Mouse (Mus musculus) stomach, embryonic 14.5 days (tissue): ENCODE data around the gene Fiz1. TPM values are rescaled to one million over a fixed set of nuclear protein-coding genes. Genes with fewer than 3 reads are reported as not detected.

Experiments
- ATAC-seq: fragments of 200-750 bp; cut with Nextera tagmentation; 2 replicates; pipeline ENCODE4 v1.8.0; 2017; ENCODE audit warnings: low read depth, moderate TSS enrichment; ENCODE audit not compliant: insufficient number of reproducible peaks, insufficient read depth, low FRiP score
- H3K27ac ChIP-seq: fragments of 300-500 bp; sonication (generic); 2 replicates; pipeline ENCODE4 v1.5.1; 2014; ENCODE audit warnings: mild to moderate bottlenecking, low read length, moderate library complexity, mixed read lengths
- H3K27me3 ChIP-seq: fragments of 300-500 bp; sonication (generic); 2 replicates; pipeline ENCODE4 v1.6.1; 2014; ENCODE audit warnings: low read length, control low read depth, mixed read lengths; ENCODE audit not compliant: control insufficient read depth, insufficient read depth
- H3K36me3 ChIP-seq: fragments of 300-500 bp; sonication (generic); 2 replicates; pipeline ENCODE4 v1.6.1; 2014; ENCODE audit warnings: mild to moderate bottlenecking, control low read depth, low read length, moderate library complexity, mixed read lengths; ENCODE audit not compliant: control insufficient read depth, insufficient read depth
- H3K4me1 ChIP-seq: fragments of 300-500 bp; sonication (generic); 2 replicates; pipeline ENCODE4 v1.6.1; 2014; ENCODE audit warnings: low read length, control low read depth, mixed read lengths; ENCODE audit not compliant: control insufficient read depth, insufficient read depth
- H3K4me2 ChIP-seq: fragments of 300-500 bp; sonication (generic); replicated peaks from 2 replicates; pipeline ENCODE4 v1.6.1; 2014; ENCODE audit warnings: low read depth, low read length, control low read depth
- H3K4me3 ChIP-seq: fragments of 300-500 bp; sonication (generic); 2 replicates; pipeline ENCODE4 v1.5.1; 2014; ENCODE audit warnings: low read depth, low read length, control low read depth
- H3K9ac ChIP-seq: fragments of 300-500 bp; sonication (generic); replicated peaks from 2 replicates; pipeline ENCODE4 v1.6.1; 2014; ENCODE audit warnings: low read depth, mild to moderate bottlenecking, control low read depth, low read length, moderate library complexity, mixed read lengths
- H3K9me3 ChIP-seq: fragments of 300-500 bp; sonication (generic); 2 replicates; pipeline ENCODE4 v1.6.1; 2016; ENCODE audit warnings: low read depth, low read length, control low read depth; ENCODE audit not compliant: control insufficient read depth
- WGBS: fragments of 180-500 bp; shearing (Covaris S2); extraction: QIAGEN DNeasy Blood & Tissue Kit; methylation state at CpG from one replicate; pipeline ENCODE4 v1.1.7; 2014; 5-methylcytosine and 5-hydroxymethylcytosine counted together
- polyA plus RNA-seq: library from polyadenylated mRNA; unstranded; fragments of >200 nt; fragmentation: Nextera tagmentation; extraction: Ambion mirVana; gene quantifications from 2 replicates; pipeline ENCODE4 v1.2.1, GENCODE M21; 2014

Gene Fiz1
- 33.0 and 35.7 TPM in 2 replicates for polyA plus RNA-seq

DNA sequence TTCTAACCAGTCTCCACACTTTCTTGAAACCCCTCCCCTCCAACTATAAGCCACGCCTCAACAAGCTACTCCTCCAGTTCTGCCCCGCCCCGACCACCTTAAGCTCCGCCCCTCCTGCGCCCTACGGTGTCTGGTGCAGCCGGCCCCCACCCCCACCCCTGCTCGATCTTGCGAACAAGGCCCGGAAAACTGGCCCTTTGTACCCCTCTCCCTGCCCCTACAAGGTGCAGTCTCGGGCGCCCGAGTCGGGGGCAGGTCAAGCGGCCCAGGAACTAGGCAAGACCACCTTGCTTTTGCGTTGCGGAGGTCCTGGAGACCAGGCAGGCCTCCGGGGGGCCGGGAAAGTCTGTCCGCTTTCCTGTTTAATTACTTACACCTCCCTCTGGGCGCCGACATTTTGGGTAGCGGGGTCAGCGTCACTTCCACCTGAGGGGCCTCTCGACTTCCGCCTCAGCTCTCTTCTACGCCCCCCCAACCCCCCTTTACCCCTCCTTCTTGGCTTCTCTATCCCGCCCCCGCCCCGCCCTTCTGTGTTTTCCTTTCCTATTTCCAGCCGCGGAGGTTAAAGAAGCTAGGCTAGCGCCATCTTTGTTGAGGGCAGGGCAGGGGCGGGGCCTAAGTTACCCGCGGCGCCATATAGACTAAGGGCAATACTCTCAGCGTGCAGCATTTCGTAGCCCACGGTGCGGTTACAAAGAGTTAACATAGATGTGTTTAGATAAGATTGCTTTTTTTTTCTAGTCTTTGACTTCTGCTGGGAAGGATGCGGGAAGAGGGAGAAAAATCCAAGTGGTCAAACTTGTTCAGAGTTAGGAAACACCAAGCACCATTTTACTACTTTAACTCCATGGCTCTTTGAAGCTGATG lies at the start of gene Fiz1, which contains the start of gene Zfp524:
TSS of gene Fiz1 (minus strand) at position 447 of the 867 bp plus-strand sequence.
TSS of gene Zfp524 (plus strand) at position 165 of the 867 bp plus-strand sequence.
- peaks cover 35% of the 10 kb centered on the region for H3K36me3 ChIP-seq
- under 1% methylated on average over 42 of the region's 42 CpGs for WGBS

DNA sequence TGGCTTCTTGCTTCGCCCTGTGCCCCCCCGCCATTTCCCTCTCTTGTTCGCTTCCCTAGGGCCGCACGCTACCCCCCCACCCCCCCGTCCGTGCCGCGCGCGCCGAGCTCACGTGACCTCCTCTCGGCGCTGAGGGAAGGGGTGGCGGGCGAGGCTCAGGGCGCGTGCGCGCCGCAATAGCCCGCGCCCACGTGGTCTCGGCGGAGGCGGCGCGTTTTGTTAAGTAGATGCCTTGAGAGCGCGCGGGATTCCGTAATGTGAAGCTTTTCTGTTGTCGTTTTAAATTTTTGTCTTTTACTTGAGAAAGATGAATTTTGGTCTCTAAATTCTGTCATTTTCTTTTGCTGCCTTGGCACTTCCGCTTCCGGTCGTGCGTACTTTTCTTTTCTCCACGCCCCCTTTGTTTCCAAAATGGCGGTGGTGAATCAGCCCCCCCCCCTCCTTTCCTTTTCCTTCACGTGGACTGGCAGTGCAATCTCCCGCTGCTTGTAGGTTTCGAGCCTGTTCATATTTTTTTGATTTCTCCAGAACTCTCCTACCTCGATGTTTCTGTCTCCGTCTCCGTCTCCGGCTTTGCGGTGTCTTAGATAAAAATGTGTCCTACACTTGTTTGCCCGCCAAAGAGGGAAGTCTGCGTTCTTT lies 48.0 kb upstream of the Fiz1 start:
- peak; percentile 57 for ATAC-seq
- no peaks in the 10 kb centered on the region for H3K9me3 ChIP-seq
- H3K27me3 ChIP-seq = peaks cover 2% of the 10 kb centered on the region; the same call in 1 of the 2 replicates
- peak overlapping the region; percentile 86 for H3K4me2 ChIP-seq
- peaks cover 7% of the 10 kb centered on the region; the same call in 1 of the 2 replicates for H3K4me1 ChIP-seq
- H3K36me3 ChIP-seq = peaks cover 12% of the 10 kb centered on the region
- peak overlapping the region; percentile 52 for H3K9ac ChIP-seq
- WGBS = under 1% methylated on average over 50 of the region's 51 CpGs
- peak overlapping the region; percentile 63 for H3K4me3 ChIP-seq
- H3K27ac ChIP-seq = peak overlapping the region; percentile 95

More for the DNA sequence above, at the start of gene Fiz1, which contains the start of gene Zfp524:
- Histone ChIP-seq H3K4me2 (peak within 1 kb of the TSS; percentile 49), H3K9ac (peak within 1 kb of the TSS; percentile 67), H3K9me3 (no peaks in the 10 kb centered on the region), H3K27ac (peak within 1 kb of the TSS; percentile 99), H3K4me3 (peak within 1 kb of the TSS; percentile 63), H3K4me1 (peaks cover 8% of the 10 kb centered on the region), H3K27me3 (no peaks in the 10 kb centered on the region)
- ATAC-seq = peak; percentile 80

DNA sequence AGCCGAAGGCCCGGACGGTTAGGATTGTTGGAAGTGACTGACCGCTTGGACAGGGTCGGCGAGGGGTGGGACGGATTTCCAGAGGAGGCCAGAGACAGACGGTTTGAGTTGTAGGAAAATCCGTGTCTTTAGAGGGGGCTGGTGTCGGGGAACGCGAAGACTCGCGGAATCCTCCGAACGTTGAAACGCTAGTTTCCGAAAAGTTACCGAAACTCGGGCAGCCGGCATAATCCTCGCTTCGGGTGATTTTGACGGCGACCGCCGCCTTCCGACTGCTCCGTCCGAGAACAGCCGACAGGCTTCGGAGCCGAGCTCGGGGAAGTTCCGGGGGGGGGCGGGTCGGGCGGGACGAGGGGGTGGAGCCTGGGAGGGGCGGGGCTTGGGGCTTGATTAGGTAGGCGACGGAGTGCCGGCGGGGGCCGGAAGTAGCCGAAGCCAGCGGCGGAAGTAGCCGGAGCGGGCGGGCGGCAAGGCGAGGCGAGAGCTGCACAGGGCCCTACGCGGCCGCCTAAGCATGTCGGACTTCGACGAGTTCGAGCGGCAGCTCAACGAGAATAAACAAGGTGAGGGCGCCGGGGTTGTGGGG lies 47.4 kb upstream of the Fiz1 start, which contains the start of gene U2af2:
TSS of gene U2af2 (plus strand) at position 370 of the 586 bp plus-strand sequence.
- Histone ChIP-seq H3K27me3 (peaks cover 2% of the 10 kb centered on the region; the same call in 1 of the 2 replicates), H3K4me3 (peak within 1 kb of the TSS; percentile 63), H3K9ac (peak within 1 kb of the TSS; percentile 73), H3K4me1 (peaks cover 7% of the 10 kb centered on the region; the same call in 1 of the 2 replicates), H3K36me3 (peaks cover 6% of the 10 kb centered on the region), H3K27ac (peak within 1 kb of the TSS; percentile 95), H3K4me2 (peak within 1 kb of the TSS; percentile 86), H3K9me3 (no peaks in the 10 kb centered on the region)
- WGBS = under 1% methylated on average over 60 of the region's 65 CpGs
- peak; percentile 82 for ATAC-seq

DNA sequence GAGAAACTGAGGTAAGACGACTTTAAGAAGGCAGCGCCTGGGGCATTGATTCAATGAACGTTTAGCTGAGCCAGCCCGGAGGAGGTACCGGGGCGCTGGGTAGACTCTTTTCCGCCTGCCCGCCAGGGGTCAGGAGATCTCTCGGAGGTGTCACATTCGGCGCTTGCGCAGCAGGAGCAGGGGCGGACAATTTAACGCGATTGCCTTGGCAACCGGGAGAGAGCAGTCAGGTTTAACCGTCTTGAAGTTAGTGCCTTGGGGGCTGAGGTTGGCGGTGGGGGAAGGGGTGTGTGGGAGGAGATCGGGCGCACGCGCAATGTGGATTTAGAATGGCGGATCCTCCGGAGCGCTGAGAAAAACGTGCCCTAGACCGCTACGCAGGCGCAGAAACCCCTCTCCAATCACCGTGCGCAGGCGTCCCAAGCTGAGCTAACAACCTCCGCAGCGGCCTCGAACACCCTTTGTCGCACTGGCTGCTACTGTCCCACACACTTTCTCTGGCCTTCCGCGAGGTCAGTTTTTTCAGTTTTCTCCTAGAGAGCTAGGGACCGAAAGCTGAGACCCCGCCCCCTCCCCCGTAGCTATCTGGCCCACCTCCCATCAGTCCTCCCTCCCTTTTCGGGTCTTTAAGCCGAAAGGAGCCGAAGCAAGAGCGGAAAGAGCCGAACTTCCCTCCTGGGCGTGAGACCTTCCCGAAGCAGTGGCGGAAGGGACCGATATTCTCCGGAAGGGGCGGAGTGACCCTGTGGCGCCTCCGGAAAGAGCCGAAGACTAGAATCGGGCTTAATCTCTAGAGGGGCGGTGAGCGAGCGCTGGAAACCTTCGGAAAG lies 46.7 kb upstream of the Fiz1 start:
- under 1% methylated on average over 60 of the region's 60 CpGs for WGBS
- peak overlapping the region; percentile 86 for H3K4me2 ChIP-seq
- no peaks in the 10 kb centered on the region; the same call in 1 of the 2 replicates for H3K36me3 ChIP-seq
- H3K4me1 ChIP-seq = peaks cover 7% of the 10 kb centered on the region; the same call in 1 of the 2 replicates
- H3K9ac ChIP-seq = peak overlapping the region; percentile 73
- H3K27me3 ChIP-seq = peaks cover 3% of the 10 kb centered on the region; the same call in 1 of the 2 replicates
- H3K4me3 ChIP-seq = peak overlapping the region; percentile 63
- peak overlapping the region; percentile 95 for H3K27ac ChIP-seq
- no peaks in the 10 kb centered on the region for H3K9me3 ChIP-seq
- peak; percentile 86 for ATAC-seq

DNA sequence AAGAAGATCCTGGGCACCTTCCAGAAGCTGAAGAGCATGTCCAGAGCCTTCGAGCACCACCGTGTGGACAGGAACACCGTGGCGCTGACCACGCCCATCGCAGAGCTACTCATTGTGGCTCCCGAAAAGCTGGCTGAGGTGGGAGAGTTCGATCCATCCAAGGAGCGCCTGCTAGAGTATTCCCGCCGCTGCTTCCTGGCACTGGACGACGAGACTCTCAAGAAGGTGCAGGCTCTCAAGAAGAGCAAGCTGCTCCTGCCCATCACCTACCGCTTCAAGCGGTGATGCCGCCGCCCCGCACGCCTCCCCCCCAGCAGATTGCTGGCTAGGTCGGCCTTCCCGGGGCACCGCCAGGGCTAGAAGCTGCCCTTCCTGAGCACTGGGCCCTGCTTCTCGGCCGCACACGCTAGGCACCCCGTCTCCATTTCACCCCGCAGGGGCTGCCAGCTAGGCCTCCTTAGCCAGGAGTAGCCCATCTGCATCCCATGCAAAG lies 45.8 kb upstream of the Fiz1 start:
- H3K4me1 ChIP-seq = peaks cover 4% of the 10 kb centered on the region; the same call in 1 of the 2 replicates
- peak overlapping the region; percentile 95 for H3K27ac ChIP-seq
- peaks cover 11% of the 10 kb centered on the region; the same call in 1 of the 2 replicates for H3K27me3 ChIP-seq
- H3K36me3 ChIP-seq = no peaks in the 10 kb centered on the region; the same call in 1 of the 2 replicates
- H3K4me3 ChIP-seq = peak overlapping the region; percentile 63
- ATAC-seq = no peak
- peak overlapping the region; percentile 86 for H3K4me2 ChIP-seq
- H3K9ac ChIP-seq = peak overlapping the region; percentile 73; the same call in 1 of the 2 replicates
- H3K9me3 ChIP-seq = no peaks in the 10 kb centered on the region
- WGBS = 3% methylated on average over 27 of the region's 27 CpGs

DNA sequence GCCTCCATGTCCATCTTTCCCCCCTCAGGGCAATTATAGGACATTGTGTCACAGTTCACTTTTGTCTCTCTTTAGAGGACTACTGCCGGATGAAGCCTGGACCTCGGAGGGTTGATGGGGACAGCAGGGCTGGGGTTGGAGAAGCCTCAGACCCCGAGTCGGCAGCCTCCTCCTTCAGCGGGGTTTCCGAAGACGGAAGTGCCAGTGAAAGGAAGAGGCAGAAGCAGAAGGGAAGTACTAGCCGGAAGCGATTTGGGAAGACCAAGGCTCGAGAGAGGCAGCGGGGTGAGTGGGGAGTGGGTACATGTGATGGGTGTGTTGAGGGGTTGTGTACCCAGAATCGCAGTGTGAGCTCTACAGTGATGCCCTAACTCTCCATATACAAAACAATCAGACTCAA lies 44.9 kb upstream of the Fiz1 start:
- no peak for ATAC-seq
- H3K9ac ChIP-seq = no peak overlapping the region

DNA sequence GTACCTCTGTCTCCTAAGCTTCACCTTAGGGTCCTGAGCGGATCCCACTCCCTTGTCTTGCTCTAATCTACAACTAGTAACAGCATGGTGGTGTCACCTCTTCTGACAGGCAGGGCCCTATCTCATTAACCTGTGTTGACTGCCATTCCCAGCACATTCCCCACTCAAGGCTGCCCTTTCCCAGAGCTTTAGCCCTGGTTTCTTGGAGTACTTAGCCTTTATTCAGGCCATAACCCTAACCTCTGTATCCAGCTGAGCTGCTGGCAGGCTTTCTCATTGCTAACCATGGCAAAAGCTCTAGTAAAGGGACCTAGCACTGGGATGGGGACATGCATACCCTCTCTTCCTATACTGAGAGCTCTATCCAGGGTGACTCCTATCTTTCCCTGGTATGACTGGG lies 44.1 kb upstream of the Fiz1 start:
- Histone ChIP-seq H3K27ac (no peak overlapping the region), H3K27me3 (peaks cover 17% of the 10 kb centered on the region; the same call in 1 of the 2 replicates), H3K9me3 (no peaks in the 10 kb centered on the region), H3K9ac (no peak overlapping the region), H3K36me3 (no peaks in the 10 kb centered on the region), H3K4me3 (no peak overlapping the region), H3K4me1 (0 out of 2 replicates have a peak, but pooled peaks cover 4% of the 10 kb centered on the region), H3K4me2 (no peak overlapping the region)
- no peak for ATAC-seq
- 91% methylated on average over 1 of the region's 1 CpGs for WGBS

More for the DNA sequence above, 44.9 kb upstream of the Fiz1 start:
- WGBS = 92% methylated on average over 12 of the region's 12 CpGs
- H3K36me3 ChIP-seq = no peaks in the 10 kb centered on the region; the same call in 1 of the 2 replicates
- H3K4me3 ChIP-seq = 0 out of 2 replicates have a peak overlapping the region, but pooled peaks have one; percentile 63
- H3K27ac ChIP-seq = peak overlapping the region; percentile 22; the same call in 1 of the 2 replicates
- no peaks in the 10 kb centered on the region for H3K9me3 ChIP-seq
- H3K27me3 ChIP-seq = peaks cover 14% of the 10 kb centered on the region; the same call in 1 of the 2 replicates
- H3K4me2 ChIP-seq = no peak overlapping the region
- peaks cover 4% of the 10 kb centered on the region; the same call in 1 of the 2 replicates for H3K4me1 ChIP-seq
